8 mouse cellular contexts compared by ENCODE assay signal in genomic region chr10:10320364-10321083, GRCm38 (mm10).
A peak's percentile ranks its signal among the peaks of the same experiment; 100 is the strongest.
DNase-seq lines count a peak whose midpoint lies in the region; ATAC-seq and TF ChIP-seq lines count a peak whose summit lies in the region.

No protein-coding gene starts in this region.

- TF ChIP-seq EP300 in liver, postnatal 0 days (IDR thresholded peaks at IDR 0.05; ENCODE audit: low read depth), result no peak

- no peaks in the 10 kb centered on the region for H3K9me3 ChIP-seq in kidney, embryonic 16.5 days (ENCODE audit: low read length)
- H3K9me3 ChIP-seq in forebrain, embryonic 15.5 days, result no peaks in the 10 kb centered on the region
- no peaks in the 10 kb centered on the region for H3K9me3 ChIP-seq in liver, postnatal 0 days (ENCODE audit: low read length)

- no peak for TF ChIP-seq POLR2A in cerebellum, adult 2 months (IDR thresholded peaks at IDR 0.05; ENCODE audit: borderline replicate concordance, insufficient read depth, low read length)

- peak overlapping the region; percentile 49 for H3K4me2 ChIP-seq in kidney, embryonic 16.5 days (replicated peaks; ENCODE audit: low read depth, low read length)
- H3K4me2 ChIP-seq in forebrain, embryonic 15.5 days (replicated peaks), result peak overlapping the region; percentile 51
- H3K4me2 ChIP-seq in liver, postnatal 0 days (ENCODE audit: low read depth, low read length), result peak overlapping the region; percentile 53

- TF ChIP-seq CTCF in cerebellum, adult 2 months (IDR thresholded peaks at IDR 0.05; ENCODE audit: borderline replicate concordance, insufficient read depth, low read depth, low read length), result no peak
- no peak for TF ChIP-seq CTCF in liver, postnatal 0 days (IDR thresholded peaks at IDR 0.05; ENCODE audit: low read depth)

- peak overlapping the region; percentile 25 for H3K4me3 ChIP-seq in kidney, embryonic 16.5 days (ENCODE audit: low read length)
- H3K4me3 ChIP-seq in cerebellum, adult 2 months (replicated peaks; ENCODE audit: insufficient read depth, low read depth, low read length), result peak overlapping the region; percentile 87
- H3K4me3 ChIP-seq in forebrain, embryonic 15.5 days, result peak overlapping the region; percentile 30
- H3K4me3 ChIP-seq in liver, postnatal 0 days (ENCODE audit: low read depth, low read length), result 0 out of 2 replicates have a peak overlapping the region, but pooled peaks have one; percentile 3

- 59% methylated on average over 10 of the region's 10 CpGs for WGBS in kidney, embryonic 16.5 days
- WGBS in cerebellum, adult 2 months, result 15% methylated on average over 10 of the region's 10 CpGs
- WGBS in forebrain, embryonic 15.5 days, result 23% methylated on average over 10 of the region's 10 CpGs
- WGBS in liver, postnatal 0 days (ENCODE audit: insufficient replicate concordance), result 69% methylated on average over 10 of the region's 10 CpGs

- H3K27ac ChIP-seq in kidney, embryonic 16.5 days (ENCODE audit: low read length), result no peak overlapping the region
- no peak overlapping the region for H3K27ac ChIP-seq in cerebellum, adult 2 months (ENCODE audit: insufficient read depth, low read length)
- no peak overlapping the region for H3K27ac ChIP-seq in forebrain, embryonic 15.5 days (replicated peaks)
- no peak overlapping the region for H3K27ac ChIP-seq in liver, postnatal 0 days (ENCODE audit: low read depth)

- 0 out of 2 replicates have a peak, but pooled peaks cover 5% of the 10 kb centered on the region for H3K4me1 ChIP-seq in kidney, embryonic 16.5 days (ENCODE audit: insufficient read depth, low read length)
- H3K4me1 ChIP-seq in cerebellum, adult 2 months (ENCODE audit: control insufficient read depth, insufficient read depth, low read length), result no peaks in the 10 kb centered on the region
- peaks cover 12% of the 10 kb centered on the region for H3K4me1 ChIP-seq in forebrain, embryonic 15.5 days
- H3K4me1 ChIP-seq in liver, postnatal 0 days (ENCODE audit: insufficient read depth), result no peaks in the 10 kb centered on the region

- peak; percentile 11; the same call in 1 of the 2 replicates for ATAC-seq in kidney, embryonic 16.5 days (ENCODE audit: low FRiP score, low TSS enrichment)
- ATAC-seq in forebrain, embryonic 15.5 days (replicated peaks), result peak; percentile 53
- ATAC-seq in liver, postnatal 0 days, result no peak

- H3K36me3 ChIP-seq in kidney, embryonic 16.5 days (ENCODE audit: insufficient read depth, low read length), result no peaks in the 10 kb centered on the region
- H3K36me3 ChIP-seq in forebrain, embryonic 15.5 days, result no peaks in the 10 kb centered on the region
- H3K36me3 ChIP-seq in liver, postnatal 0 days (replicated peaks; ENCODE audit: insufficient read depth, low read length), result no peaks in the 10 kb centered on the region

- DNase-seq in kidney, adult 9 months, result no peak
- peak; percentile 32 to 39 for DNase-seq in cerebellum, adult 2 months
- no peak for DNase-seq in liver, postnatal 0 days
- DNase-seq in testis, postnatal 14 days (ENCODE audit: low spot score), result no peak
- DNase-seq in adrenal gland, adult 8-10 months, result no peak
- DNase-seq in gastrocnemius, postnatal 25 days, result no peak

- H3K27me3 ChIP-seq in kidney, embryonic 16.5 days (ENCODE audit: insufficient read depth, low read length), result peaks cover 5% of the 10 kb centered on the region
- H3K27me3 ChIP-seq in cerebellum, adult 2 months (ENCODE audit: control insufficient read depth, insufficient read depth, low read length), result no peaks in the 10 kb centered on the region
- no peaks in the 10 kb centered on the region for H3K27me3 ChIP-seq in forebrain, embryonic 15.5 days
- no peaks in the 10 kb centered on the region for H3K27me3 ChIP-seq in liver, postnatal 0 days (ENCODE audit: insufficient read depth, low read length)

- H3K9ac ChIP-seq in kidney, embryonic 16.5 days (replicated peaks; ENCODE audit: low read length), result no peak overlapping the region
- H3K9ac ChIP-seq in forebrain, embryonic 15.5 days (replicated peaks), result no peak overlapping the region
- no peak overlapping the region for H3K9ac ChIP-seq in liver, postnatal 0 days (replicated peaks)

Comparison
In these comparisons a context has a peak if more than half of its experiments do, and no peak if none do; other contexts are left out.
1. H3K4me3 ChIP-seq: peak in every context shown above with its lines; median percentile 87 in cerebellum, adult 2 months; 30 in forebrain, embryonic 15.5 days; 25 in kidney, embryonic 16.5 days; 3 in liver, postnatal 0 days.
2. DNase-seq: peak in cerebellum, adult 2 months (2 of 2); none in kidney, adult 9 months (single experiment), liver, postnatal 0 days (single experiment), testis, postnatal 14 days (single experiment), adrenal gland, adult 8-10 months (single experiment) and gastrocnemius, postnatal 25 days (single experiment).
3. Peak in every context shown above with its lines, with median percentiles within 50 percentile points of each other: H3K4me2 ChIP-seq.